Mouse (Mus musculus) heart, adult 2 months (tissue): ENCODE data around the gene Olfr338. TPM values are rescaled to one million over a fixed set of nuclear protein-coding genes. Genes with fewer than 3 reads are reported as not detected.
"Not testable (repeated sequence)": the region's sequence is repeated elsewhere in the genome, so short reads cannot be mapped to it uniquely, and the experiment has no call there.

ENCODE experiments used
- DNase-seq, 2 experiments: peaks; one replicate each; pipeline ENCODE4 v3.0.0; 2021
- H3K27ac ChIP-seq: fragments of 200-600 bp; 2 replicates; pipeline ENCODE4 v1.8.1; 2022
- H3K27me3 ChIP-seq: fragments of 200-500 bp; 2 replicates; pipeline ENCODE4 v1.6.1; 2012; ENCODE audit warnings: mild to moderate bottlenecking, low read length, inconsistent platforms, mixed read lengths; ENCODE audit not compliant: control insufficient read depth, insufficient read depth
- H3K36me3 ChIP-seq: fragments of 200-500 bp; 2 replicates; pipeline ENCODE4 v1.6.1; 2012; ENCODE audit warnings: low read length, inconsistent platforms; ENCODE audit not compliant: control insufficient read depth, insufficient read depth
- H3K4me1 ChIP-seq: fragments of 200-500 bp; 2 replicates; pipeline ENCODE4 v1.6.1; 2011; ENCODE audit warnings: low read length; ENCODE audit not compliant: control insufficient read depth, insufficient read depth
- H3K4me3 ChIP-seq: fragments of 200-600 bp; 2 replicates; pipeline ENCODE4 v1.8.1; 2022
- H3K79me2 ChIP-seq: fragments of 200-500 bp; replicated peaks from 2 replicates; pipeline ENCODE4 v1.6.1; 2012; ENCODE audit warnings: mild to moderate bottlenecking, inconsistent platforms, low read length, moderate library complexity, mixed read lengths; ENCODE audit not compliant: control insufficient read depth, insufficient read depth
- H3K9ac ChIP-seq: fragments of 200-500 bp; 2 replicates; pipeline ENCODE4 v1.6.1; 2012; ENCODE audit warnings: low read depth, mild to moderate bottlenecking, control low read depth, inconsistent platforms, low read length, mixed read lengths
- CTCF ChIP-seq: fragments of 200-600 bp; IDR thresholded peaks from 2 replicates; pipeline ENCODE4 v1.8.1; 2022; ENCODE audit warnings: antibody characterized with exemption, mild to moderate bottlenecking, moderate library complexity
- EP300 ChIP-seq: fragments of 200-500 bp; IDR thresholded peaks from 2 replicates; pipeline ENCODE4 v1.6.1; 2011; ENCODE audit warnings: low read depth, low read length, control low read depth; ENCODE audit not compliant: insufficient read depth
- POLR2A ChIP-seq: fragments of 200-500 bp; IDR thresholded peaks from 2 replicates; pipeline ENCODE4 v1.6.1; 2011; ENCODE audit warnings: mild to moderate bottlenecking, low read depth, low read length, control low read depth; ENCODE audit not compliant: insufficient read depth
- WGBS: fragments of 180-500 bp; shearing (Covaris S2); methylation state at CpG from one replicate; pipeline ENCODE4 v1.1.7; 2018; 5-methylcytosine and 5-hydroxymethylcytosine counted together
- intact Hi-C: fragments of 180-260 bp; cut with DNase I; formaldehyde crosslinking; loops from one replicate; pipeline ENCODE4 v1.15.1; 2025
- long read RNA-seq: library from polyadenylated mRNA; stranded (forward); transcript quantifications from one replicate; pipeline ENCODE4 v2.0.0, GENCODE M21; 2021
- polyA plus RNA-seq: library from polyadenylated mRNA; depleted of rRNA; stranded (reverse); fragments of >200 nt; gene quantifications from 2 replicates; pipeline ENCODE4 v1.2.3, GENCODE M21; 2012; rRNA removed
- total RNA-seq, 2 experiments: library from RNA; stranded (reverse); gene quantifications; 2 replicates each; pipeline ENCODE4 v1.2.3; 2021

Olfr338 gene
- total RNA-seq, result not detected
- not detected in 2 replicates for polyA plus RNA-seq
- long read RNA-seq, result 0 reads

DNA sequence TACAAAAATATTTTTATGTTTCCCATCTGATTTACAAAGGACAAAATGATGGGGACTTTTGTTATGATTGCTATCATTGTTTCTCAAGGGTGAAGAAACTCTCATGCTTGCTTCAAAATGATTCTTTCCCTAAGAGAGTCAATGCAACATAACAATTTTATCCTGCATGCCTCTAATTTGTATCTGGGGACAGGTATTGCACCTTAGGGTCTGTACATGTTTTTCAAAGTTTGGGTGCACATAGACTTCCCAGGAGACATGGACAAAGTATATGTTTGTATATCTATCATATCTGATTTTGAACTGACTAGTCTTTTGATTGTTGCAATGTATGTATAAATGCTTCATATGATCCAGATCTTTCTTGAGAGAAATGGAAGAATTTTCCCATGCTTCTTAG, at the start of gene Olfr338:
Olfr338 (plus strand) TSS at position 301 of the 400 bp plus-strand sequence.
- Histone ChIP-seq H3K27ac (no peak within 1 kb of the TSS), H3K4me3 (no peak within 1 kb of the TSS), H3K4me1 (no peaks in the 10 kb centered on the region), H3K36me3 (no peaks in the 10 kb centered on the region), H3K27me3 (no peaks in the 10 kb centered on the region), H3K9ac (no peak within 1 kb of the TSS), H3K79me2 (no peaks in the 10 kb centered on the region)
- intact Hi-C loops, result no loop called here
- TF ChIP-seq EP300 (no peak), POLR2A (no peak), CTCF (no peak)
- no peak for DNase-seq

- 72% methylated on average over 3 of the region's 3 CpGs for whole genome bisulfite sequencing
- H3K9ac ChIP-seq, H3K4me1 ChIP-seq, DNase-seq, H3K4me3 ChIP-seq, H3K27ac ChIP-seq, intact Hi-C loops, H3K79me2 ChIP-seq, H3K36me3 ChIP-seq, H3K27me3 ChIP-seq: not testable (repeated sequence)
Measured at GRCm38 (mm10) chr2:36415174-36415573, 41.9 kb downstream of the Olfr338 start.

DNA sequence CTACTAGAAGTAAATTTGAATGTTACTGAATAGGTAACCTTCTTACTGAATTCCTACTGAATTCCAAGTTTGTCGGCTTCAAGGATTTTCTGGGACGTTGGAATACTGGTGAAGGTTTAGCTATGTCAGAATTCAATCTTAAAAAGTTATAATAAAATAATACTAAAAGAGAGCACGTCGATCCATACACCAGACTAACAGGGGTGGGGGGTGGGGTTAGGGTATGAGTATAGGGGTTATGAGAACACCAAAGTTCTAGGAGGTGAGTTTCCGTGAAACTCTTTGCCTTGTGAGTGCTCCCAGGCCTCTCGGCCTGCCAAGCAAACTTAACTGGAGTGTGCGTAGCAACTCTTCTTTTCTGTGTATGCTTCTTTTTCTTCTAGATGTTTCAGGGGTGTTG, 42.3 kb downstream of the Olfr338 start:
- intact Hi-C loops, H3K27ac ChIP-seq, H3K27me3 ChIP-seq, H3K9ac ChIP-seq, H3K4me3 ChIP-seq, H3K79me2 ChIP-seq, H3K36me3 ChIP-seq, H3K4me1 ChIP-seq, DNase-seq: not testable (repeated sequence)
- 84% methylated on average over 7 of the region's 7 CpGs for WGBS

- intact Hi-C loops, result no loop called here
- DNase-seq, result no peak
- WGBS, result 72% methylated on average over 3 of the region's 3 CpGs
- Histone ChIP-seq H3K27me3 (no peaks in the 10 kb centered on the region), H3K27ac (no peak within 1 kb of the TSS), H3K9ac (no peak within 1 kb of the TSS), H3K36me3 (no peaks in the 10 kb centered on the region), H3K4me3 (no peak within 1 kb of the TSS), H3K4me1 (no peaks in the 10 kb centered on the region), H3K79me2 (no peaks in the 10 kb centered on the region)
- no peak for TF ChIP-seq POLR2A
- TF ChIP-seq CTCF, result no peak
- TF ChIP-seq EP300, result no peak
Measured at GRCm38 (mm10) chr2:36418647-36419046, 45.3 kb downstream of the Olfr338 start, which contains the start of gene Olfr339. Gene Olfr339 (plus strand): TSS chr2:36418947.

Other genes with a start within 250 kb of the Olfr338 start
- gene Mrrf, start 237.1 kb upstream of the Olfr338 start, total RNA-seq, result 10 to 100 TPM; 36.2 to 46.8 TPM
- gene Mrrf, start 237.1 kb upstream of the Olfr338 start, polyA plus RNA-seq, result 70.1 and 71.7 TPM in 2 replicates
- 10 to 100 TPM; 31.7 to 33.9 TPM for gene Rbm18, start 236.7 kb upstream of the Olfr338 start, total RNA-seq
- 15.4 and 33.0 TPM in 2 replicates for gene Rbm18, start 236.7 kb upstream of the Olfr338 start, polyA plus RNA-seq
- gene Ptgs1, start 143.1 kb upstream of the Olfr338 start, total RNA-seq, result 10 to 100 TPM; 14.4 to 15.8 TPM
- gene Ptgs1, start 143.1 kb upstream of the Olfr338 start, polyA plus RNA-seq, result 20.0 and 22.3 TPM in 2 replicates
- gene Olfr339, start 45.4 kb downstream of the Olfr338 start, total RNA-seq, result not detected
- not detected in 2 replicates for gene Olfr339, start 45.4 kb downstream of the Olfr338 start, polyA plus RNA-seq
- not detected for gene Olfr340, start 79.1 kb downstream of the Olfr338 start, total RNA-seq
- gene Olfr340, start 79.1 kb downstream of the Olfr338 start, polyA plus RNA-seq, result not detected in 2 replicates
- not detected for gene Olfr341, start 108.9 kb downstream of the Olfr338 start, total RNA-seq
- not detected in 2 replicates for gene Olfr341, start 108.9 kb downstream of the Olfr338 start, polyA plus RNA-seq
- gene Olfr342, start 151.5 kb downstream of the Olfr338 start, total RNA-seq, result not detected
- gene Olfr342, start 151.5 kb downstream of the Olfr338 start, polyA plus RNA-seq, result not detected in 2 replicates
- gene Olfr344, start 193.1 kb downstream of the Olfr338 start, total RNA-seq, result not detected
- not detected in 2 replicates for gene Olfr344, start 193.1 kb downstream of the Olfr338 start, polyA plus RNA-seq